ENCODE assay signal across 9 mouse cellular contexts in genomic region chr8:110145538-110145937, GRCm38 (mm10). TPM values are rescaled to one million over a fixed set of nuclear protein-coding genes. Genes with fewer than 3 reads are reported as not detected.
DNase-seq lines count a peak whose midpoint lies in the region; ATAC-seq lines count a peak whose summit lies in the region.
"Had no signal": no experiment of that assay in that cellular context is flagged by ENCODE, and none has a peak within 500 bp of the region (broad histone marks: within the 10 kb centered on the region; RNA-seq: fewer than 3 reads in every experiment).

No protein-coding gene starts in this region.

- WGBS in midbrain, embryonic 11.5 days, result 0% methylated on average over 4 of the region's 4 CpGs

- no peaks in the 10 kb centered on the region for H3K4me1 ChIP-seq in midbrain, embryonic 11.5 days (ENCODE audit: control insufficient read depth, insufficient read depth, low read length)

- no peak; the same call in 1 of the 2 replicates for ATAC-seq in midbrain, embryonic 11.5 days (ENCODE audit: low FRiP score)

- peak; percentile 49 to 69 for DNase-seq in left cerebral cortex, adult 18-20 months (ENCODE audit: low spot score in 2 of 2)
- no peak for DNase-seq in left cerebral cortex, adult 11 months (ENCODE audit: low spot score)
- peak; percentile 72 for DNase-seq in ZHBTc4 (ENCODE audit: low read depth, low spot score)
- peak; percentile 42 to 68 for DNase-seq in cerebellum, postnatal 4 days (ENCODE audit: low spot score in 2 of 2)
- DNase-seq in heart, postnatal 4 days, result peak; percentile 66
- peak; percentile 26 to 60 for DNase-seq in layer of hippocampus, postnatal 14 days (ENCODE audit: low spot score in 2 of 2)
- peak; percentile 88 for DNase-seq in midbrain, embryonic 11.5 days (ENCODE audit: low spot score, missing footprints)
- peak; percentile 66 for DNase-seq in testis, postnatal 10 days (ENCODE audit: low spot score)

- H3K9me3 ChIP-seq in midbrain, embryonic 11.5 days (ENCODE audit: control insufficient read depth, low read length), result no peaks in the 10 kb centered on the region

- H3K9ac ChIP-seq in midbrain, embryonic 11.5 days (ENCODE audit: low read length), result no peak overlapping the region

- H3K36me3 ChIP-seq in midbrain, embryonic 11.5 days (ENCODE audit: control insufficient read depth, insufficient read depth, low read length), result no peaks in the 10 kb centered on the region

- H3K4me3 ChIP-seq in midbrain, embryonic 11.5 days (ENCODE audit: low read depth, low read length), result no peak overlapping the region
- H3K4me3 ChIP-seq: erythroblast, embryonic 14.5 days had no signal

- H3K4me2 ChIP-seq in midbrain, embryonic 11.5 days, result no peak overlapping the region

- H3K27ac ChIP-seq in midbrain, embryonic 11.5 days (ENCODE audit: low read depth, low read length), result no peak overlapping the region

- no peaks in the 10 kb centered on the region for H3K27me3 ChIP-seq in midbrain, embryonic 11.5 days (ENCODE audit: control insufficient read depth, insufficient read depth, low read length)

RNA-seq across cellular contexts. Expression of gene Calb2, which starts 22.5 kb away (rescaled TPM):
- total RNA-seq in left cerebral cortex, adult 18-20 months (2021), result 10 to 100 TPM; 19.4 to 22.1 TPM
- total RNA-seq in heart, postnatal 4 days (2021), result under 1 TPM; 0.31 to 0.65 TPM
- 100 to 1,000 TPM in 1 of 2 experiments, 10 to 100 TPM in 1; 95.2 to 112 TPM for total RNA-seq in layer of hippocampus, postnatal 14 days (2021)
- polyA plus RNA-seq in midbrain, embryonic 11.5 days (2014; fragmentation: Nextera tagmentation; extraction: Ambion mirVana), result 3.9 and 4.0 TPM in 2 replicates
- polyA plus RNA-seq: erythroblast, embryonic 14.5 days had no signal

RNA-seq across cellular contexts. Expression of gene Gm17720, which starts 43.0 kb away (rescaled TPM):
- total RNA-seq in left cerebral cortex, adult 18-20 months (2021), result not detected
- not detected for total RNA-seq in heart, postnatal 4 days (2021)
- not detected for total RNA-seq in layer of hippocampus, postnatal 14 days (2021)
- polyA plus RNA-seq in midbrain, embryonic 11.5 days (2014; fragmentation: Nextera tagmentation; extraction: Ambion mirVana), result not detected in 2 replicates
- polyA plus RNA-seq: erythroblast, embryonic 14.5 days had no signal

RNA-seq across cellular contexts. Expression of gene Gm21964, which starts 44.5 kb away (rescaled TPM):
- not detected for total RNA-seq in left cerebral cortex, adult 18-20 months (2021)
- total RNA-seq in heart, postnatal 4 days (2021), result not detected
- not detected for total RNA-seq in layer of hippocampus, postnatal 14 days (2021)
- polyA plus RNA-seq in midbrain, embryonic 11.5 days (2014; fragmentation: Nextera tagmentation; extraction: Ambion mirVana), result not detected in 2 replicates
- polyA plus RNA-seq: erythroblast, embryonic 14.5 days had no signal

Comparison
In these comparisons a context has a peak if more than half of its experiments do, and no peak if none do; other contexts are left out.
1. RNA of gene Calb2, which starts 22.5 kb away (total RNA-seq): 95.2 to 112 TPM in layer of hippocampus, postnatal 14 days and 19.4 to 22.1 TPM in left cerebral cortex, adult 18-20 months; 0.31 to 0.65 TPM in heart, postnatal 4 days; every median in the first group is over 10 times any median in the second.